Mouse (Mus musculus): ENCODE measurements at regions not wholly inside any gene's neighbourhood (a gene's known extent, or its start where the extent isn't known, plus 50 kb on each side); places are given as distances from the start of the nearest gene placed in this dataset.

- Histone ChIP-seq H3K27me3 (replicated peaks; ENCODE audit: insufficient read depth, low read length) (no peaks in the 10 kb centered on the region), H3K9me3 (ENCODE audit: low read length) (no peaks in the 10 kb centered on the region), H3K27ac (ENCODE audit: low read length) (no peak overlapping the region), H3K4me1 (ENCODE audit: insufficient read depth, low read depth, low read length) (no peaks in the 10 kb centered on the region), H3K4me3 (ENCODE audit: low read depth, low read length) (no peak overlapping the region), H3K9ac (replicated peaks; ENCODE audit: low read depth) (no peak overlapping the region), H3K36me3 (ENCODE audit: insufficient read depth, low read length) (no peaks in the 10 kb centered on the region), H3K4me2 (replicated peaks; ENCODE audit: low read depth, low read length) (no peak overlapping the region)
- 45% methylated on average over 4 of the region's 4 CpGs for WGBS
- no peak for TF ChIP-seq CTCF (IDR thresholded peaks at IDR 0.05)
- 0 out of 2 replicates have a peak, but pooled peaks have one; percentile 19 for TF ChIP-seq EP300 (IDR thresholded peaks at IDR 0.05)
- ATAC-seq (peak; percentile 86), DNase-seq (ENCODE audit: low spot score) (peak; percentile 65)
These were observed 379.4 kb downstream of the Ankrd50 start for GRCm38 (mm10) chr3:38105022-38105857.

- Histone ChIP-seq H3K4me1 (ENCODE audit: insufficient read depth, low read depth, low read length) (no peaks in the 10 kb centered on the region), H3K27me3 (replicated peaks; ENCODE audit: insufficient read depth, low read length) (no peaks in the 10 kb centered on the region), H3K4me3 (ENCODE audit: low read depth, low read length) (no peak overlapping the region), H3K4me2 (replicated peaks; ENCODE audit: low read depth, low read length) (no peak overlapping the region), H3K27ac (ENCODE audit: low read length) (no peak overlapping the region), H3K9ac (replicated peaks; ENCODE audit: low read depth) (no peak overlapping the region), H3K9me3 (ENCODE audit: low read length) (no peaks in the 10 kb centered on the region), H3K36me3 (ENCODE audit: insufficient read depth, low read length) (no peaks in the 10 kb centered on the region)
- 80% methylated on average over 3 of the region's 3 CpGs for WGBS
- DNase-seq (ENCODE audit: low spot score) (no peak), ATAC-seq (no peak)
- TF ChIP-seq CTCF (IDR thresholded peaks at IDR 0.05), result no peak
- TF ChIP-seq EP300 (IDR thresholded peaks at IDR 0.05), result no peak
These were observed 380.1 kb upstream of the Gm5148 start for GRCm38 (mm10) chr3:38104418-38104817.

GRCm38 (mm10) chr3:38102985-38103384, 378.7 kb upstream of the Gm5148 start:
- H3K4me2 ChIP-seq (replicated peaks; ENCODE audit: low read depth, low read length), result no peak overlapping the region
- TF ChIP-seq EP300 (IDR thresholded peaks at IDR 0.05) (peak; percentile 55; the same call in 1 of the 2 replicates), CTCF (IDR thresholded peaks at IDR 0.05) (no peak)
- no peaks in the 10 kb centered on the region for H3K9me3 ChIP-seq (ENCODE audit: low read length)
- H3K4me3 ChIP-seq (ENCODE audit: low read depth, low read length), result no peak overlapping the region
- WGBS, result 49% methylated on average over 1 of the region's 1 CpGs
- ATAC-seq (peak; percentile 53; the same call in 1 of the 2 replicates), DNase-seq (ENCODE audit: low spot score) (peak; percentile 60)
- H3K27ac ChIP-seq (ENCODE audit: low read length), result no peak overlapping the region
- H3K4me1 ChIP-seq (ENCODE audit: insufficient read depth, low read depth, low read length), result no peaks in the 10 kb centered on the region
- H3K27me3 ChIP-seq (replicated peaks; ENCODE audit: insufficient read depth, low read length), result no peaks in the 10 kb centered on the region
- H3K36me3 ChIP-seq (ENCODE audit: insufficient read depth, low read length), result no peaks in the 10 kb centered on the region
- no peak overlapping the region for H3K9ac ChIP-seq (replicated peaks; ENCODE audit: low read depth)

GRCm38 (mm10) chr3:38102181-38102580, 377.9 kb upstream of the Gm5148 start:
- no peak overlapping the region for H3K4me2 ChIP-seq (replicated peaks; ENCODE audit: low read depth, low read length)
- no peaks in the 10 kb centered on the region for H3K4me1 ChIP-seq (ENCODE audit: insufficient read depth, low read depth, low read length)
- H3K9me3 ChIP-seq (ENCODE audit: low read length), result no peaks in the 10 kb centered on the region
- no peaks in the 10 kb centered on the region for H3K36me3 ChIP-seq (ENCODE audit: insufficient read depth, low read length)
- 60% methylated on average over 1 of the region's 1 CpGs for WGBS
- H3K4me3 ChIP-seq (ENCODE audit: low read depth, low read length), result no peak overlapping the region
- TF ChIP-seq CTCF (IDR thresholded peaks at IDR 0.05) (no peak), EP300 (IDR thresholded peaks at IDR 0.05) (no peak)
- ATAC-seq (no peak), DNase-seq (ENCODE audit: low spot score) (no peak)
- no peak overlapping the region for H3K9ac ChIP-seq (replicated peaks; ENCODE audit: low read depth)
- no peaks in the 10 kb centered on the region for H3K27me3 ChIP-seq (replicated peaks; ENCODE audit: insufficient read depth, low read length)
- no peak overlapping the region for H3K27ac ChIP-seq (ENCODE audit: low read length)

GRCm38 (mm10) chr3:38094370-38094979, 370.2 kb upstream of the Gm5148 start:
- no peak for TF ChIP-seq EP300 (IDR thresholded peaks at IDR 0.05)
- peak; percentile 54 for TF ChIP-seq CTCF (IDR thresholded peaks at IDR 0.05)
- H3K27me3 ChIP-seq (replicated peaks; ENCODE audit: insufficient read depth, low read length), result no peaks in the 10 kb centered on the region
- no peak overlapping the region for H3K27ac ChIP-seq (ENCODE audit: low read length)
- H3K9ac ChIP-seq (replicated peaks; ENCODE audit: low read depth), result no peak overlapping the region
- no peaks in the 10 kb centered on the region for H3K4me1 ChIP-seq (ENCODE audit: insufficient read depth, low read depth, low read length)
- no peaks in the 10 kb centered on the region for H3K9me3 ChIP-seq (ENCODE audit: low read length)
- H3K4me3 ChIP-seq (ENCODE audit: low read depth, low read length), result no peak overlapping the region
- 62% methylated on average over 7 of the region's 7 CpGs for WGBS
- H3K4me2 ChIP-seq (replicated peaks; ENCODE audit: low read depth, low read length), result no peak overlapping the region
- no peaks in the 10 kb centered on the region for H3K36me3 ChIP-seq (ENCODE audit: insufficient read depth, low read length)
- DNase-seq (ENCODE audit: low spot score) (peak; percentile 43), ATAC-seq (peak; percentile 41)

- no peaks in the 10 kb centered on the region for H3K4me1 ChIP-seq (ENCODE audit: insufficient read depth, low read depth, low read length)
- ATAC-seq (no peak), DNase-seq (ENCODE audit: low spot score) (no peak)
- TF ChIP-seq EP300 (IDR thresholded peaks at IDR 0.05) (no peak), CTCF (IDR thresholded peaks at IDR 0.05) (no peak)
- no peak overlapping the region for H3K9ac ChIP-seq (replicated peaks; ENCODE audit: low read depth)
- no peaks in the 10 kb centered on the region for H3K36me3 ChIP-seq (ENCODE audit: insufficient read depth, low read length)
- no peaks in the 10 kb centered on the region for H3K9me3 ChIP-seq (ENCODE audit: low read length)
- no peak overlapping the region for H3K4me2 ChIP-seq (replicated peaks; ENCODE audit: low read depth, low read length)
- WGBS, result 59% methylated on average over 6 of the region's 6 CpGs
- H3K27me3 ChIP-seq (replicated peaks; ENCODE audit: insufficient read depth, low read length), result no peaks in the 10 kb centered on the region
- no peak overlapping the region for H3K4me3 ChIP-seq (ENCODE audit: low read depth, low read length)
- H3K27ac ChIP-seq (ENCODE audit: low read length), result no peak overlapping the region
These were observed 360.3 kb upstream of the Gm5148 start for GRCm38 (mm10) chr3:38084548-38084947.
